Mouse (Mus musculus) megakaryocyte, embryonic 14.5 days (primary cell): ENCODE data around the gene Tenm4. TPM values are rescaled to one million over a fixed set of nuclear protein-coding genes. Genes with fewer than 3 reads are reported as not detected.

Source experiments
- H3K27me3 ChIP-seq: replicated peaks from 2 replicates; pipeline ENCODE3; 2012; ENCODE audit warnings: inconsistent platforms
- H3K36me3 ChIP-seq: replicated peaks from 2 replicates; pipeline ENCODE3; 2012; ENCODE audit warnings: low read length, inconsistent platforms, mixed read lengths
- H3K4me1 ChIP-seq: 2 replicates; pipeline ENCODE4 v1.6.1; 2012; ENCODE audit warnings: inconsistent platforms
- H3K4me3 ChIP-seq: replicated peaks from 2 replicates; pipeline ENCODE3; 2012; ENCODE audit warnings: moderate library complexity, mild to moderate bottlenecking, inconsistent platforms
- H3K9me3 ChIP-seq: 2 replicates; pipeline ENCODE4 v1.6.1; 2012; ENCODE audit warnings: inconsistent platforms
- FLI1 ChIP-seq: IDR thresholded peaks from 2 replicates; pipeline ENCODE4 v1.6.1; 2012; ENCODE audit warnings: low read length, inconsistent platforms, mixed read lengths
- GATA1 ChIP-seq: IDR thresholded peaks from 3 replicates; pipeline ENCODE4 v1.6.1; 2012; ENCODE audit warnings: mixed read lengths, low read length, inconsistent platforms, borderline replicate concordance
- polyA plus RNA-seq: library from polyadenylated mRNA; stranded (reverse); fragments of >175 nt; gene quantifications from 2 replicates; pipeline ENCODE4 v1.2.3, GENCODE M21; 2012; ENCODE audit warnings: low replicate concordance; ENCODE audit not compliant: insufficient read depth

Tenm4 gene
- polyA plus RNA-seq, 1 experiment = not detected

GRCm38 (mm10) chr7:96230720-96231241 is 59.7 kb downstream of the Tenm4 start:
- Histone ChIP-seq H3K27me3 (no peaks in the 10 kb centered on the region), H3K4me3 (no peak overlapping the region), H3K36me3 (no peaks in the 10 kb centered on the region), H3K4me1 (no peaks in the 10 kb centered on the region), H3K9me3 (0 out of 2 replicates have a peak, but pooled peaks cover 2% of the 10 kb centered on the region)
- no peak for TF ChIP-seq FLI1
- TF ChIP-seq GATA1 = no peak

GRCm38 (mm10) chr7:96235847-96236246 is 64.8 kb downstream of the Tenm4 start:
- H3K9me3 ChIP-seq = no peaks in the 10 kb centered on the region; the same call in 1 of the 2 replicates
- H3K4me3 ChIP-seq = no peak overlapping the region
- no peak for TF ChIP-seq GATA1
- no peak for TF ChIP-seq FLI1
- H3K27me3 ChIP-seq = no peaks in the 10 kb centered on the region
- no peaks in the 10 kb centered on the region for H3K36me3 ChIP-seq
- H3K4me1 ChIP-seq = no peaks in the 10 kb centered on the region

GRCm38 (mm10) chr7:96240661-96241060 is 69.6 kb downstream of the Tenm4 start:
- H3K4me1 ChIP-seq = no peaks in the 10 kb centered on the region
- TF ChIP-seq GATA1 = no peak
- TF ChIP-seq FLI1 = no peak
- no peaks in the 10 kb centered on the region for H3K27me3 ChIP-seq
- peaks cover 3% of the 10 kb centered on the region for H3K9me3 ChIP-seq
- H3K36me3 ChIP-seq = no peaks in the 10 kb centered on the region
- H3K4me3 ChIP-seq = no peak overlapping the region

- H3K4me3 ChIP-seq = no peak overlapping the region
- no peaks in the 10 kb centered on the region for H3K27me3 ChIP-seq
- peaks cover 3% of the 10 kb centered on the region for H3K9me3 ChIP-seq
- no peaks in the 10 kb centered on the region for H3K4me1 ChIP-seq
- TF ChIP-seq FLI1 (no peak), GATA1 (no peak)
- no peaks in the 10 kb centered on the region for H3K36me3 ChIP-seq
These were observed 71.5 kb downstream of the Tenm4 start for GRCm38 (mm10) chr7:96242328-96243185.

GRCm38 (mm10) chr7:96244796-96245195 is 73.8 kb downstream of the Tenm4 start:
- H3K4me1 ChIP-seq = no peaks in the 10 kb centered on the region
- no peaks in the 10 kb centered on the region for H3K36me3 ChIP-seq
- peaks cover 8% of the 10 kb centered on the region for H3K9me3 ChIP-seq
- no peaks in the 10 kb centered on the region for H3K27me3 ChIP-seq
- TF ChIP-seq GATA1 (no peak), FLI1 (no peak)
- H3K4me3 ChIP-seq = no peak overlapping the region

- no peak for TF ChIP-seq FLI1
- TF ChIP-seq GATA1 = no peak
- Histone ChIP-seq H3K36me3 (no peaks in the 10 kb centered on the region), H3K27me3 (no peaks in the 10 kb centered on the region)
These were observed 88.6 kb downstream of the Tenm4 start for GRCm38 (mm10) chr7:96259630-96260029.

GRCm38 (mm10) chr7:96262182-96262581 is 91.1 kb downstream of the Tenm4 start:
- no peaks in the 10 kb centered on the region for H3K4me1 ChIP-seq
- H3K9me3 ChIP-seq = peaks cover 13% of the 10 kb centered on the region
- H3K36me3 ChIP-seq = no peaks in the 10 kb centered on the region
- H3K4me3 ChIP-seq = no peak overlapping the region
- TF ChIP-seq FLI1 (no peak), GATA1 (no peak)
- H3K27me3 ChIP-seq = no peaks in the 10 kb centered on the region

More at GRCm38 (mm10) chr7:96259630-96260029, 88.6 kb downstream of the Tenm4 start:
- H3K9me3 ChIP-seq = 0 out of 2 replicates have a peak, but pooled peaks cover 3% of the 10 kb centered on the region
- no peak overlapping the region for H3K4me3 ChIP-seq
- no peaks in the 10 kb centered on the region for H3K4me1 ChIP-seq

- TF ChIP-seq FLI1 = no peak
- TF ChIP-seq GATA1 = no peak
- H3K27me3 ChIP-seq = no peaks in the 10 kb centered on the region
- peaks cover 15% of the 10 kb centered on the region for H3K9me3 ChIP-seq
- H3K4me3 ChIP-seq = no peak overlapping the region
- H3K4me1 ChIP-seq = no peaks in the 10 kb centered on the region
- no peaks in the 10 kb centered on the region for H3K36me3 ChIP-seq
These were observed 94.9 kb downstream of the Tenm4 start for GRCm38 (mm10) chr7:96265941-96266340.

- TF ChIP-seq GATA1 (no peak), FLI1 (no peak)
- Histone ChIP-seq H3K27me3 (no peaks in the 10 kb centered on the region), H3K4me3 (no peak overlapping the region), H3K36me3 (no peaks in the 10 kb centered on the region), H3K9me3 (peaks cover 18% of the 10 kb centered on the region), H3K4me1 (no peaks in the 10 kb centered on the region)
These were observed 96.2 kb downstream of the Tenm4 start for GRCm38 (mm10) chr7:96267266-96267665.

GRCm38 (mm10) chr7:96270684-96271083 is 99.6 kb downstream of the Tenm4 start:
- Histone ChIP-seq H3K27me3 (no peaks in the 10 kb centered on the region), H3K9me3 (peaks cover 28% of the 10 kb centered on the region), H3K36me3 (no peaks in the 10 kb centered on the region), H3K4me3 (no peak overlapping the region), H3K4me1 (no peaks in the 10 kb centered on the region)
- TF ChIP-seq FLI1 = no peak
- no peak for TF ChIP-seq GATA1
